Mouse (Mus musculus): ENCODE results near the gene Il6ra. TPM values are rescaled to one million over a fixed set of nuclear protein-coding genes. Genes with fewer than 3 reads are reported as not detected.
A peak's percentile ranks its signal among the peaks of the same experiment; 100 is the strongest.

Gene Il6ra
- polyA plus RNA-seq, 2 experiments from 2014 or later: 20.6 to 29.5 TPM

GRCm38 (mm10) chr3:89909703-89910542, 3.1 kb downstream of the Il6ra start:
- ATAC-seq: no peak

- ATAC-seq: peak; percentile 37
Observed at GRCm38 (mm10) chr3:89908836-89909235, 4.2 kb downstream of the Il6ra start.

GRCm38 (mm10) chr3:89907846-89908245, 5.2 kb downstream of the Il6ra start:
- ATAC-seq: no peak

GRCm38 (mm10) chr3:89899511-89899908, 13.5 kb downstream of the Il6ra start:
- peak; percentile 24 for ATAC-seq

- ATAC-seq: no peak
Observed at GRCm38 (mm10) chr3:89898870-89899510, 14.0 kb downstream of the Il6ra start.

GRCm38 (mm10) chr3:89898011-89898410, 15.0 kb downstream of the Il6ra start:
- no peak for ATAC-seq

- ATAC-seq: no peak
Observed at GRCm38 (mm10) chr3:89897204-89897796, 15.7 kb downstream of the Il6ra start.

GRCm38 (mm10) chr3:89896571-89896970, 16.4 kb downstream of the Il6ra start:
- ATAC-seq: no peak

GRCm38 (mm10) chr3:89892517-89893106, 20.4 kb downstream of the Il6ra start:
- ATAC-seq: peak; percentile 44

GRCm38 (mm10) chr3:89891696-89892095, 21.3 kb downstream of the Il6ra start:
- ATAC-seq: no peak

GRCm38 (mm10) chr3:89889841-89890430, 23.1 kb downstream of the Il6ra start:
- peak; percentile 27 for ATAC-seq

GRCm38 (mm10) chr3:89887582-89888230, 25.3 kb downstream of the Il6ra start:
- peak; percentile 40 for ATAC-seq

- ATAC-seq: no peak
Observed at GRCm38 (mm10) chr3:89885766-89886165, 27.2 kb downstream of the Il6ra start.

- no peak for ATAC-seq
Observed at GRCm38 (mm10) chr3:89883582-89884041, 29.4 kb downstream of the Il6ra start.

- ATAC-seq: no peak
Observed at GRCm38 (mm10) chr3:89882556-89883181, 30.3 kb downstream of the Il6ra start.

GRCm38 (mm10) chr3:89880036-89880851, 32.8 kb downstream of the Il6ra start:
- peak; percentile 24 for ATAC-seq

GRCm38 (mm10) chr3:89879326-89879725, 33.7 kb downstream of the Il6ra start:
- ATAC-seq: no peak

- ATAC-seq: no peak
Observed at GRCm38 (mm10) chr3:89878456-89878855, 34.5 kb downstream of the Il6ra start.

- ATAC-seq: no peak
Observed at GRCm38 (mm10) chr3:89877129-89877528, 35.9 kb downstream of the Il6ra start.

- peak; percentile 8 for ATAC-seq
Observed at GRCm38 (mm10) chr3:89876469-89876868, 36.5 kb downstream of the Il6ra start.

GRCm38 (mm10) chr3:89875781-89876180, 37.2 kb downstream of the Il6ra start:
- no peak for ATAC-seq
